8 mouse cellular contexts compared by ENCODE assay signal in genomic region chr7:30095551-30096125, GRCm38 (mm10). TPM values are rescaled to one million over a fixed set of nuclear protein-coding genes. Genes with fewer than 3 reads are reported as not detected.
A peak's percentile ranks its signal among the peaks of the same experiment; 100 is the strongest.
DNase-seq lines count a peak whose midpoint lies in the region; ATAC-seq and TF ChIP-seq lines count a peak whose summit lies in the region.

No protein-coding gene starts in this region.

- no peak for ATAC-seq in cerebellum, adult (ENCODE audit: insufficient number of reproducible peaks, low FRiP score, low TSS enrichment)

- DNase-seq in left cerebral cortex, adult 2 months (ENCODE audit: extremely low spot score in 1 of 2, low spot score in 2 of 2): no peak
- no peak for DNase-seq in left cerebral cortex, postnatal 10 days (ENCODE audit: extremely low spot score in 1 of 2, low spot score in 2 of 2)
- peak; percentile 21 for DNase-seq in embryo, embryonic 11 days
- peak; percentile 51 for DNase-seq in induced T-regulatory cell, adult 2 months (ENCODE audit: low read depth)
- DNase-seq in neural tube, embryonic 10.5 days (ENCODE audit: extremely low spot score, low spot score): peak; percentile 36
- no peak for DNase-seq in spleen, postnatal 36 days (ENCODE audit: low spot score in 2 of 2)
- no peak for DNase-seq in cerebellum, adult 8-10 months

- H3K27ac ChIP-seq in left cerebral cortex, adult 2 months: peak overlapping the region; percentile 95

- H3K4me3 ChIP-seq in left cerebral cortex, adult 2 months: peak overlapping the region; percentile 58

- no peak for TF ChIP-seq CTCF in left cerebral cortex, adult 2 months (IDR thresholded peaks at IDR 0.05)

- intact Hi-C loops in left cerebral cortex, adult 2 months (cut with DNase I): no loop called here
- intact Hi-C loops in left cerebral cortex, postnatal 10 days (cut with DNase I): no loop called here

RNA-seq across cellular contexts. Expression of gene Zfp260, which starts 1.1 kb away (rescaled TPM):
- total RNA-seq in left cerebral cortex, adult 2 months (2021): 10 to 100 TPM; 71.7 to 72.1 TPM
- 10 to 100 TPM; 53.8 to 57.4 TPM for total RNA-seq in left cerebral cortex, postnatal 10 days (2021)

RNA-seq across cellular contexts. Expression of gene Zfp566, which starts 5.3 kb away (rescaled TPM):
- 1 to 10 TPM; 7.0 to 7.2 TPM for total RNA-seq in left cerebral cortex, adult 2 months (2021)
- 1 to 10 TPM; 5.5 to 8.3 TPM for total RNA-seq in left cerebral cortex, postnatal 10 days (2021)

RNA-seq across cellular contexts. Expression of gene Gm26920, which starts 5.4 kb away (rescaled TPM):
- 1 to 10 TPM; 1.1 to 1.4 TPM for total RNA-seq in left cerebral cortex, adult 2 months (2021)
- total RNA-seq in left cerebral cortex, postnatal 10 days (2021): under 1 TPM in 1 of 2 experiments, not detected in 1; 0.73 TPM

RNA-seq across cellular contexts. Expression of gene Zfp82, which starts 22.9 kb away (rescaled TPM):
- total RNA-seq in left cerebral cortex, adult 2 months (2021): 1 to 10 TPM; 3.6 to 3.8 TPM
- total RNA-seq in left cerebral cortex, postnatal 10 days (2021): 1 to 10 TPM; 4.6 to 4.7 TPM

RNA-seq across cellular contexts. Expression of gene Zfp382, which starts 26.1 kb away (rescaled TPM):
- 10 to 100 TPM; 34.3 to 37.8 TPM for total RNA-seq in left cerebral cortex, adult 2 months (2021)
- total RNA-seq in left cerebral cortex, postnatal 10 days (2021): 10 to 100 TPM; 30.6 to 34.5 TPM

Comparison
In these comparisons a context has a peak if more than half of its experiments do, and no peak if none do; other contexts are left out.
1. DNase-seq: peak in embryo, embryonic 11 days (single experiment), induced T-regulatory cell, adult 2 months (single experiment) and neural tube, embryonic 10.5 days (single experiment); none in left cerebral cortex, adult 2 months (0 of 2), left cerebral cortex, postnatal 10 days (0 of 2), spleen, postnatal 36 days (0 of 2) and cerebellum, adult 8-10 months (single experiment).